12 mouse cellular contexts compared by ENCODE assay signal in the genomic region with DNA sequence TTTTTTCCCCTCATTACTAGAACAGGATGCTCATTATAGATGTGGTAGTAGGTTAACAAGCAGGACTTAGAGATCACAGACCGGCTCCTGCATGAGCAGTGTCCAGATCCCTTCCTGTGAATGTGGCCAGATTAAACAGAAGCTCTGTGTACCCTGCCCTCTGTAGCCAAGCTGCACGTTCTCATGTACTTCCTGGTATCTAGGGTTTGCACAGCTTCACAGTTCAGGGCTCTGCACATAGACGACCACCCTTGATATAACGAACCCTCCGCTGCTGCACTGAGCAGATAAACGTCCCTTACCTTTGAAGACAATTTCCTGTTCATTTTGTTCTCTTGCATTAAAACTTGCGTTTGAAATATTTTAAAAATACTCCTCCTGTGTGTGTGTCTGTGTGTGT.
"Had no signal": no experiment of that assay in that cellular context is flagged by ENCODE, and none has a peak within 500 bp of the region (broad histone marks: within the 10 kb centered on the region; RNA-seq: fewer than 3 reads in every experiment).

No protein-coding gene starts in this region.

- H3K27me3 ChIP-seq: limb, embryonic 15.5 days; midbrain, embryonic 13.5 days; stomach, embryonic 15.5 days had no signal

- H3K36me3 ChIP-seq: limb, embryonic 15.5 days; stomach, embryonic 15.5 days had no signal

- H3K4me3 ChIP-seq: limb, embryonic 15.5 days; midbrain, embryonic 13.5 days; stomach, embryonic 15.5 days had no signal

- H3K9me3 ChIP-seq: limb, embryonic 15.5 days; midbrain, embryonic 13.5 days; stomach, embryonic 15.5 days had no signal

- H3K4me2 ChIP-seq: limb, embryonic 15.5 days; lung, embryonic 14.5 days; midbrain, embryonic 13.5 days; stomach, embryonic 15.5 days had no signal

- H3K27ac ChIP-seq: limb, embryonic 15.5 days; macrophage; midbrain, embryonic 13.5 days; stomach, embryonic 15.5 days had no signal

- DNase-seq: kidney, adult 2 months; kidney, postnatal 25 days; layer of hippocampus, adult 9-11 months; layer of hippocampus, postnatal 36 days; lung, embryonic 14.5 days; lung, postnatal 14 days; right cerebral cortex, postnatal 14 days; thymus, postnatal 4 days had no signal

- H3K4me1 ChIP-seq: limb, embryonic 15.5 days had no signal

- ATAC-seq: midbrain, embryonic 13.5 days had no signal

- H3K9ac ChIP-seq: limb, embryonic 15.5 days; lung, embryonic 14.5 days; midbrain, embryonic 13.5 days; stomach, embryonic 15.5 days had no signal
